Mouse (Mus musculus) thymus, postnatal 10 days (tissue): ENCODE data around the gene Esd.
A peak's percentile ranks its signal among the peaks of the same experiment; 100 is the strongest.

Experiments used
- DNase-seq, 2 experiments: peaks; one replicate each; pipeline ENCODE4 v3.0.0; 2021; ENCODE audit warnings: low spot score in 2 of 2

Gene Esd

DNA sequence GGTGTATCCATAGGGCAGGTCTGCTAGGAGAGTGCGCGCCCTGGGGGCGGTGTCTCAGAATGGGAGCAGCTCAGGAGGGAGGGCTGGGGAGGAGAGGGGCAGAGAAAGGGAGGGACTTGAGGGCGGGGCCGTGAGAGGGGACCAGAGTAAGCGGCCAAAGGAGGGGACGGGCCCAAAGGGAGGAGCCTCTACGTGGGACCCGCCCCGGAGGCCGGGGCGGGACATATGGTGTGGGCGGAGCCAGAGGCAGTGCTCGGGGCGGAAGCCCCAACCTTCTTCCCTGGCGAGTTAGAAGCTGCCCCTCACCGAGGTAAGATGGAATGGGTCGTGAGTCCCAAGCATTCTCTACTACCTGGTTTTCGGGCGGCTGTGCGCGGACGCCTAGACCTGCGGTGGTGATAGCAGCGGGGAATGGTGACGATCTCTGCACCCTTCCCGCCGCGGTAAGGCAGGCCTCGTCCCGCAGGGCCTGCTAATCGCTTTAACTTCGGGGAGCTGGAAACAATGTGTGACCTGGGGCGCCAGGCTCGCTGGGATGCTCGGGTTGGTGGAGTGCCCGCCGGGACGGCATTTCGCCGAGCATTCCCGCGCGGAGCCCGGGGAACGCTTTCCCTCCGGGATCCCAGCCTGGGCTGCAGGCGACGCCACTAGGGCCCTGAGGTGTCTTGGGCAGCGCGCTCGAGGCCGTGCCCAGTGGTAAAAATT, at the start of gene Esd:
Gene Esd, plus strand, starts transcription at position 219 of the 705 bp plus-strand sequence.
- peak; percentile 88 to 92 for DNase-seq

DNA sequence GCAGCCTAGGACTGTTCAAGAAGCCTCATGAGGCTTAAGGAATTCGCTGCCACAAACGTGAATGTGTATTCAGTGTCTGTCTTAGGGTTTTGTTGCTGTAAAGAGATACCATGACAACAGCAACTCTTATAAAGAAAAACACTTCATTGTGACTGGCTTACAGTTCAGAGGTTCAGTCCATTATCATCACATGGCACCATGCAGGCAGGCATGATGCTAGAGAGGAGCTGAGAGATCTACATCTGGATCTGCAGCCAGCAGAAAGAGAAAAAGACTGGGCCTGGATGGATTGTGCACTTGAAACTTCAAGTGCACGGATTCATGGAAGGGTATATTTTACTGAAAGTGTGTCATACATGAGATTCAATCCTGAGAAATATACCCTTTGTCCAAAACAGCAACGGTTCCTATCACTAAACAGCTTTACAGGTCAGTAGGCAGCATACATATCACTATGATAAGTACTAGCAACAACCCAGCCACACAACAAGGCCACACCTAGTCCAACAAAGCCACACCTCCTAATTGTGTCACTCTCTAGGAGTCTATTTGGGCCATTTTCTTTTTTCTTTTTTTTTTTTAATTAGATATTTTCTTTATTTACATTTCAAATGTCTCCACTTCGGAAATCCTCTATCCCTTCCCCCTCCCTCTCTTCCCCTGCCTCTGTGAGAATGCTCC, 47.7 kb upstream of the Esd start:
- no peak for DNase-seq

DNA sequence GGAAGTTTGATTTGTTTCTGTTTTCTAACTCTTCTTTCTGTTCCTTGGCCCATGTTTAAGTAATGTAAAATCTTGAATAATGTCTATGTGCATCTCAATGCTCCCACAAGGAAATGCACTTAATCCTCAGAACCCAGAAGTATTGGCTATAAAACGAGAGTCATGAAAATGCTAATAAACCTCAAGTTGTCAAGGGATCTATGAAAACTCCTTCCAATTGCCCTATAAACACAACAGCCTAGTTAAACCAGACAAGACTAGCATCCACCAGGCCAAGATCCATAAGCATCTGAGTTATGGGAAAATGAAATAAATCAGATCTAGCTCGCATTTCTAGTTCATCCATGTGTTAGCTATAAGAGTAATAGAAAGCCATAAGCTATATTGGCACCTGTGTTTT, 40.1 kb upstream of the Esd start:
- no peak for DNase-seq

DNA sequence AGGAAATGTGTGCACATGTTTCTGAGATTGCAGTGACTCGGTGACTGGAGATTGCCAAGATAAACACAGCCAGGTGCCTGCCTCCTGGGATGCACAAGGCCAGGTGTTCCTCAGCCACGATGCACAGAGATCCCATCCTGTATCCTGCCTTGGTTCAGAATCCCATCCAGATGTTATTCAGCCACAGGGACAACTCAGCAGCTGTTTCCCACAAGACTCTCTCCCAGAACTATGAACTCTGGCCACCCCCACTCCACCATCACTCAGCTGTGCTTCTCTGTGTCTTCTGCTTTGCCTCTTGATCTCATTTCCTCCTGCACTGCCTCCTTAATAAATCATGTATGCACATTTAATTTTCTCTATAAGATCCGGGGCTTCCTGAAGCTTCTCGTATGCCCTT, 35.3 kb upstream of the Esd start:
- no peak for DNase-seq

DNA sequence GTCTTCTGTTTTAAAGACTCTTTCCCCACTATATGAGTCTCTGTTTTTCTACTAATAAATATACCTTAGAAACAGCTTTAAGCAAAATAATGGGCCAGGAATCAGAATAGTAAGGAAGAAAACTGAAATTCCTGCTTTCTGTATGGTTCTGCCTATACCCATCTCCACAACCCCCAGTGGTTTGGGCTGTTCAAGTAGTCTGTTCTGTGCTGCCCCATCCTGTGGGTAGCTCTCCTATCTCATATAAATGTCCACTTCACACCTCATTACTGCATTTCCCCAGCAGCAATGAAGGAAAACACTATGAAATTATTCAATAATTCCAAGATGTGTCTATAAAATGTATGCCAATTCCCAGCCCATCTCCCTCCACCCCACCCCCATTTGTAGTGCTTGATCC, 34.7 kb upstream of the Esd start:
- no peak for DNase-seq

DNA sequence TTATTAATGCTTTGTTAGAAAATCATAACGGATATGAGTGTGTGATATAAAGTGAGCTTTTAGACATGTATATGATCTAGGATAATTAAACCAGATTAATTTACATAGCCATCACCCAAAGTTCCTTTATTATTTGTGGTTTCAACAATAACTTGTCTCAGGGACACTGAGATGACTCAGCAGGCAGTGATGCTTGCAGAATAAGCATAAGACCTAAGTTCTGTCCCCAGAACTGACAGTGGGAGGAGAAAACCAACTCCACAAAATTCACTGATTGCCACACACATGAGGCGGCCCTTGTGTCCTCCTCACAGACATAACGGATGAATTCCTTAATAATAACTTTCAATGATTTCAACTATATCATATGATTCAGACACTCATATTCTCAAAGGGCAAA, 32.9 kb upstream of the Esd start:
- no peak for DNase-seq

DNA sequence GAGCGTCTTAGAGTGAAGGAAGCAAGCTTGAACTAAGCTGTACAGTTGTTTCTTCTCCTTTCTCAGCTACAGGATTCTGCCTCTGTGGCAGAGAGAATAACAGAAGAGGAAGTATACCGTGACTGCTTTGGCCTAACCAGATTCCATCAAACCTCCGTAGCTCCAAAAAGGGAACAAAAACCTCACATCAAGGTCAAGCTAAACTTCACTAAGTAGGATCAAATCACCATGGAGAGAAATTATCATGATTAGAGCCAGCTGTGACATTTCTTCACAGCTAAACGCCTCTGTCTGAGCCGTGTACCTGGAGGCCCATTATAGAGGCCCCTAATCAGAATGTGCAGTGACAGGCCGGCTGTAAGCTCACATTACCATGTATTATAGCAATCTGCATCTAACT, 28.2 kb upstream of the Esd start:
- DNase-seq = no peak

DNA sequence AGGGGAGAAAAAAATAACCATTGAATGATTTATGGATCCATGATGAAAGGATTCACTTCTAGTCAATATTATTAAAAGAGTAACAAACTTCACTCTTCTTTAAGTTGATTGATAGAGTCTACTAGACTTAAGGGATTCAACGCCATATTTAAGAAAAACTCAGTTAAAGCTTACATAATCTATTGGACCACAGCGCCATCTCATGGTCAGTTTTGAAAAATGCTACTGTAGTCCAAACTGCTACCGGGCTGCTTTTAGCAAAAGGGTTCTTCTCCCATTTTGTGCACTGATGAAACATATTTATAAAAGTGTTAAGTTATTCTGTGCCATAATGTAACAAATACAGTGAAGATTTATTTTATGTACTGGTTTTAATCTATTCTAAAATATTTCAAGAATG, 23.0 kb upstream of the Esd start:
- DNase-seq = peak in 1 of 2 experiments; percentile 30

DNA sequence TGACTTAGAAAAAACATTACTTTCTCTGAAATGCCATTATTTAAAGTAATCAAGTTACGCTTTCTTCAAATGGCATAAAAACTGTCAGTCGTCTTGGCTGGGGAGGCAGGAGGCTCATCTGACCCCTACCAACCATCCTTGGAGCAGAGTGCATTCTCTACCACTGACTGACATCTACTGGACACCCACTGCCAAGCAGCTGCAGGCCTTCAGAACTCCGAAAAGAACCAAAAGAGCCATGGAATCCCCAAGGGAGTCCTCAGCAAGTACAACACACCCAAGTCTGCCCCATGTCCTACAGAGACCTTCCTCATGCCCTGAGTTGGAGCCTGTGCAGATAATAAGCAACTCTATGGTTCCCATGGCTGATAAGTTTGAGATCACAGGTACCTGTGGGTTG, 8.6 kb upstream of the Esd start:
- DNase-seq = no peak

DNA sequence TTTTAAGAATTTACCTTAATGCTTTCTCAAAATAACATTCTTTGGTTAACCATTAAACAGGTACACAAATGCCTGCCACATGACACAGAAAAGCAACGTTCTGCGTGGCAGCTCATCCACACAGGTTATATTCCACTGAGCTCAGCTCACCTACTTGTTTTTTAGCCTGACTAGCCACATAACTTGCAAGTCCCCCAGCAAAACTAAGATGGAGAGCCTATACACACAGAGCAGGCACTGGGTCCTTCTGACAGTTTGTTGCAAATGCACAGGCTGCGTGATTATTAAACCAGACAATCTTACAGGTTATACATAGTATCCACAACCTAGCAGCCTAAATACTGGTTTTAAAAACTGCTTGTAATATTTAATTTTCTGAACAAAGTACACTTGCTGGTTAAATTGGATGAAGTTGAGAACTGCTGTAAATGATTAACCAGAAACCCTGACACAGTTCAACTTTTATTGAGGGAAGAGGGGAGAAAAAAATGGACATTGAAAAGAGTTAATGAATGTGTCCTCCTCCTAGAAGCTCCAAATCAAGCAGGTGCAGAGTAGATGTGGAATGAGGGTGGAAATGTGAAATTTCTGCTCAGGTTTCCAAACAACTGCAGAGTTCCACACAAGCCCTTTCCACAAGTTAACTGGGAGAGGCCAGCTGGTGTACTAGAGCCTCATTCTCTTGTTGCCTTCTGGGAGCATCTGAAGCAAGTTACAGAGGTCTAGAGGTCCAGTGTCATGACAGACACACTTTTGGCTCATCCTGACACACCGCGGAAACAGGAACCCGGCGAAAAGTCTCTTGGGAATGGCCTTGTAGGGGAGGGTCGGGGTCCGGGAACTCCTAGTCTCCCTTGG, 647 bp upstream of the Esd start:
- no peak for DNase-seq

DNA sequence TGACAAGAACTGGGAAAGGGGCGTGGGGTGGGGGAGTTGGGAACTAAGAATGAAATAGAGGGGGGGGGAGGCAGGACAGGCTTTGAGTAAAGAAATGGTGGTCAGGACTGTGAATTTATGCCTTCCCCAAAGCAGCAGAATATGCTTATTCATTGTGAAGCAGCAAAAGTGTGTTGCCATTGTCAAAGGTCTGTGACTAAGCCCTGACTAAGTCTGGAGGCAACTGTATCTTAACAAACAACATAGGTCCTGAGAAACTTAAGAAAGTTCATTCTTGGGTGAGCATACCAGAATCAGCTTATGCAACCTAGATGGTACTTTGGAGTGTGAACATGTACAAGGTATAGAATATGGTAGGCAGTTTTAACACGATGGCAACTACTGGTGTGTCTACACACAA, 1.3 kb downstream of the Esd start:
- DNase-seq = no peak

DNA sequence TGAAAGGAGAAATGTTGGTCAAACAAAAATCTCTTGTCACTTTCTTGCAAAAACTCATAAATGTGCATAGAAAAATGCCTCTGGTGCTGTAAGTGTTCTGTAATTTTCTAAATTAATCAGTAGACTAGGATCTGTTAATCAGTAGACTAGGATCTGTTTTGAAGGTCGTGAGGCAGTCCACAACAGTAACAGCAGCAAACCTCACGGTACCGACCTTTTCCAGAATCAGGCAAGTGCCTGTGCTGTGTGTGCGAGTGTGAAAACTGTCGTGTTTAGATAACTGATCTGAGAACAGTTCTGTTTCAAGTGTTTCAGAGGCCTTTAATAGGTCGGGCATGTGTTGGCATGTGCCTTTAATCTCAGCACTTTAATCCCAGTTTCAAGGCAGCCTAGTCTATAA, 3.4 kb downstream of the Esd start:
- DNase-seq = no peak

DNA sequence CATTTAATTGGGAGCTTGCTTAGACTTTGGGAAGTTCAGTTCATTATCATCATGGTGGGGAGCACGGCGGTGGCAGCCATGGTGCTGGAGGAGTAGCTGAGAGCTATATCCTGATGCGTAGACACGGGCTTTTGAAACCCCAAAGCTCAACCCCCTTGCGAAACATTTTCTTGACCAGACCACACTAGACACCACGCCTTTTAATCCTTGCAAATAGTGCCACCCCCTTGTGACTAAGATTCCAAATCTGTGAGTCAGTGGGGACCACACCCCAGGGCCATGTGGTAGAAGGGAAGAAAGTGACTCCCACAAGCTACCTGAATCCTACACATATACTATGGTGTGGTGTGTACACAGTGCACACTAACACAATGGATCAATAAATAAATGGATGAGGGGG, 4.8 kb downstream of the Esd start:
- DNase-seq = no peak

DNA sequence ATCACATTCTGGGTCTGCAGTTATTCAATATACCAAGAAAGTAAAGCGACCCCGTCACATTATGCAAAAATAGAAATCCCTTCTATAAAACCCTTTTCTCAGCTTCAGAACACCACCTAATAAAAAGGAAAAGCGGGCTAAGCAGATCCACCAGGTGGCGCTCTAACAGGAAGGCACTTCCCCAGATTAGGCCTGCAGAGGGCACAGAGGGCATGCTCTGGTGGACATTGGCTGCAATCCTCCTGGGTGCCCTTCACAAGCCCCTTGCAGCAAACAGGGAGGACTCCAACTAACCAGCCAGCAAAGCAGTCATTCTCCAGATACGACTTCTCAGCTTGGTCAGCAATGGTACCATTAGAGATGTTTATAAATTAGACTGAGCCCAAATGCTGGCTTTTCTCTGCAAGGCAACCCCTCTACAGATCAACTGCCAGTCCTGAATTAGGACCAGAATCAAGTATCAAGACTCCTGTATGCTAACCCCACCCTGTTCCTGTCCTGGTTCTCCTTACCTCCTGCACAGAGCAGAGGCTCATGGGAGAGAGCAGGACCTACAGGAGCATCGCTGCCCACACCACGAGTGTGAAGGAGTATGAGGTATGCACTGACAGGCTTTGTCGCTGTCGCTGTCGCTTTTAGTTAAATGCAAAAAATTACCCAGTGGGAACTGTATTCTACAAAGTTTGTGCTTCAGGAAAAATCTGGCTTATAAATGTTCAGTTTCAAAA, 32.3 kb downstream of the Esd start:
- peak; percentile 47 to 86 for DNase-seq

DNA sequence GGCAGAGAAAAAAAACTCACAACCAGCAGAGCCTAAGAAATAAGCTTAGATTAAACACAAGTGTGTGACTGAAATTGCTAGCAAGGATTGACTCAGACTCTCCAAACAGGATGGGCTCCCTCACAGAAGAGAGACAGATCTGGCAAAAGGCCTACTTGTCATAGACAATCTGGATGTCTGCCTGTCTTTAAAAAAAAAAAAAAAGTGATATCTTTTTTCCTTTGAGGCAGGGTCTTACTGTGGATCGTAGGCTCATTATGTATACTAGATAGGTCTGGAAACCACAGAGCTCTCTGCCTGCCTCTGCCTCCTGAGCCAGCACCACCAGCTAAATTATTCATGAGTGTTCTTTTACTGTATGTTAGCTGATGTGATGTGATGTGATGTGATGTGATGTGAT, 35.8 kb downstream of the Esd start:
- DNase-seq = no peak

DNA sequence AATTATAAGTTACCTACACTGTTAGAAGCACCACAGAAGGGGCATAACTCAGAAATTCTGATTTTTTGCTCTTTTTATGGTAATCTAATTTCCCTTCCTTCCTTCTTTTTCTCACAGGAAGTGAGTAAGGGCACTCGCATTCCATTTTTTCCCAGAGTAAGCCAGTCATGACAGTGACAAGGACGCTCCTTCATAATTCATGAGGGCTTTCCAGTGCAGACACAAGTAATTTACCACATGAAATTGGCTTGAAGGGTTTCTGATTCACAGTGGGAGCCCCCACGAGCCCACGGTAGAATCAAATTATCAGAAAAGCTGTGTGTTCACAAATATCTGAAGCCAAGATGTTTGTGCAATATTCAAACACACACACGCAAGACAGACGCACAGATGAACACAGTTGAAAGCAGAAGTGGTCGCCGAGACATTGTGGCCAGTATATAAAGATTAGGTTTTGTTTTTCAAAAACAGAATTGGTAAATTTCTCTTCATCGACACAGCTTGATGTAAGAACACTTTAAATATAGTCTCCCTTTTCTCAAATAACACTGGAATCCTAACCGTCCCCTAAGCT, 42.0 kb downstream of the Esd start:
- no peak for DNase-seq

DNA sequence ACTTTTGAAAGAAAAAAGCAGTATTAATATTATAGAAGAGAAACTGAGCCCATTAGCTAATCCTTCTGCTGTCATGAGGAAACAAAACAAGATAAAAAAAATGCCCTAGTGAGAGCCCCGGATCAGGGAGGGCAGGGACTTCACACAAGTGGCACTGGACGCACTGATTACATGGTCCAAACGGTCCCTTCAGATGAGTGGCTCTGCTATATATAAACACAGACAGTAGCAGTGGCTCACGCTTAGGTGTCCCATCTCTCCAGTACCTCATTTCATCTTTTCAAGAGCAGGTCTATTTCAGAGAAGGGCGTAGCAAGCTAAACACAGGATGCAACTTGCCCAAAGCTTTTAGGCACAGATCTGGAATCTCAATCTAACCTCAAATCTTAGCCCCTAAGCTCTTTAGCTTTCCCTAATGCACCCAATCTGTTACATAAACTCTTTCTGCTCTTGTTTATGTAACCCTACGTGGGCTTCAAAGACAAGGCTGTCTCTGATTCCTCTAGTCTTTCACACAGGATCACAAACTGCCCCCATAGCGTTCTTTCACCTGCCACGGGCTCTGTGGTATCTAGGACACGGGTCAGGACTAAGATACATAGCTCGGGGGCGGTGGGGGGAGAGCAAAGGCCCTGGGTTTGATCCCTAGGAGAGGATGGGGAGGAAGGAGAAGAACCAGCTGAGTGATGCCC, 52.3 kb downstream of the Esd start:
- DNase-seq = no peak

DNA sequence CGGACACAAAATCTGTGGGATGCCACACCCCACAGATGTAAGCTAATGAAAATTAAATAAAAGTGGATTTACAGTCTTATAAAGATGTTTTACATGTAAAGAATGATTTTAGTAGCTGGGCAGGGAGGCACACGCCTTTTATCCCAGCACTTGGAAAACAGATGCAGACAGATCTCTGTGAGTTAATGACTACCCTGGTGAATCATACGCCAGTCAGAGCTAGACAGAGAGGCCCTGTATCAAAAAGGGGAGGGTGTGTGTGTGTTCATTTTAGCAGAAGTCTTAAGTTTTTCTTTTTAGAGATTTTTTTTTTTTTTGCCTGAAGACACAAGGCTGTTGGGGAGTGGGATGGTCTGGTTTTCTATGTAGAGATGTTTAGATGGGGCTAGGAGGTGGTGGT, 55.6 kb downstream of the Esd start:
- DNase-seq = no peak

DNA sequence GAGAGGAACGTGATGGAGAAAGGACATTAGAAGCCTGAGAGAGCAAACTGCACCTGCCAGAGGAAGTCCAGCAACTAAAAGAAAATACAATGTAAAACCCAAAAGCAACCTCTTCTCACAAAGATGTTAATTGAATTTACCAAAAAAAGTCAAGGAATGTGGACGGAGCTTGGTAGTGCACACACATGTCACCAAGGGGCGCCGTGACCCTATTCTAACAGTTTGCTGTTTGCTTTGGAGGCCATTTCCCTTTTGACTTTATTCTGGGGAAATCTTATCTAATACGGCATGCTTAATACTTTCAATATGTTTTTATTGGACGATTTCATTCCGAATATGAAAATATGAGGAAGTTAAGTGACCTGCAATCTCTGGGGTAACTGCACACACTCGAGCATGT, 56.7 kb downstream of the Esd start:
- no peak for DNase-seq

DNA sequence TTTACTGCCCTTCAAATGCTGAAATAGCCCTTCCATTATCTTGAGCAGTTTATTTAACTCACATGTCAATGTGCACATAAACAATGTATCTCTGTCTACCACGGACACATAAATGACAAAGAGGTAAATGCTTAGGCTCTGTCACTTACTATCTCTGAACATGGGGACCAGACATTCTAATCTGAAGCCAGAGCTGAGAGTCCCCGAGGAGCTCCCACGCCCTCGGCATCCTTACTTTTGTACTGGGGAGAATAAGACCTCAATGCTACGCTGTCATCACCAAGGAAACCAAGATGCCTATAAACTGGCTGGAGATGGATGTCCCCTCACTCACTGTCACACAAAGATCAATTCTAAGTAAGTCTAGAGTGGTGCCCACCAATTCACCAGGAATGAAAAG, 58.4 kb downstream of the Esd start:
- no peak for DNase-seq

DNA sequence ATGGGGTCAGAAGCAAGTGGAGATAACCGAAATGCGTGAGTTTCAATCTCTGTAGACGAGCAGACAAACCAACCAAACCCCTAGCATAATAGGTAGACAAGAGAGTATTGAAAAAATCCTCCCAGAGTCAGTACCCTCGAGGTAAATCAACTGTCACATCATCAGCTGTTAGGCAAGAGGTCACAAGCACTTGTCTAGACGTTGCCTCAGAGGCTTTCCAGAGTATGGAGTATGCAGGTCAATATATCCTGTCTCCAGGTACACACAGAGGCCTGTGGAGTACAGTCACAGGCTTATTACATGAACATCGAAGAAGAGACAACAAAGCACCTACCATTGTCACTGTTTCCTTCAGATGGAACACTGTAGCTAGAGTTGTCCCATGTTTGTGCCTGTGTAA, 60.7 kb downstream of the Esd start:
- DNase-seq = no peak
